Mouse (Mus musculus): ENCODE measurements around the gene Rbfox1.

DNA sequence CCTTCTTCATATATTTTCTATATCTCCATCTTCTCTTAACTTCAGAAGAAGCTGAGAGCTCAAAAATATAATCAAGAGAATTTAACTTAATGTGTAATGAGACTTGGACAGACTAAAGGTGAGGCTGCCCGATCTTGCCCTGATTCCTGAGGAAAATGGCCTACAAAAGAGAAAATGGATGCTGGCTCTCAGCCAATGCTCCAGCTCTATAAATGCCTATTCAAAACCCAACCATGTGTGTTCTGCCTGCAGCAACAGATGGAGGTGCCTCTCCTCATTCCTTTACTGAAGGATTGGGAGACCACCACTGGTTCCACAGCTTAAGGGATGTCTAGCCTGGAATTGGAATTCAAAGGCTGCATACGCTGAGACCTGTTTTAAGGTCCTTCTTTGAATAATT lies 861.0 kb downstream of the Rbfox1 start:
- TF ChIP-seq CTCF (IDR thresholded peaks at IDR 0.05; ENCODE audit: borderline replicate concordance, extremely low read depth, insufficient read depth, insufficient read length), result no peak
- TF ChIP-seq POLR2A (IDR thresholded peaks at IDR 0.05; ENCODE audit: borderline replicate concordance, extremely low read depth, insufficient read depth, insufficient read length, poor library complexity, severe bottlenecking), result no peak

All from brain, embryonic 14.5 days (tissue).